Mouse (Mus musculus) heart, embryonic 13.5 days (tissue): Measurements from ENCODE around the gene Mrtfa. TPM values are rescaled to one million over a fixed set of nuclear protein-coding genes. Genes with fewer than 3 reads are reported as not detected.

Experiments used
- ATAC-seq: fragments of 200-750 bp; cut with Nextera tagmentation; 2 replicates; pipeline ENCODE4 v1.8.0; 2017; ENCODE audit warnings: moderate TSS enrichment; ENCODE audit not compliant: insufficient number of reproducible peaks, low FRiP score, low TSS enrichment; ENCODE audit errors: extremely low read depth
- H3K27ac ChIP-seq: fragments of 300-500 bp; sonication (generic); replicated peaks from 2 replicates; pipeline ENCODE4 v1.5.1; 2015; ENCODE audit warnings: moderate library complexity, mild to moderate bottlenecking, inconsistent platforms
- H3K27me3 ChIP-seq: fragments of 300-500 bp; sonication (generic); replicated peaks from 2 replicates; pipeline ENCODE4 v1.6.1; 2015; ENCODE audit warnings: mild to moderate bottlenecking, inconsistent platforms
- H3K36me3 ChIP-seq: fragments of 300-500 bp; sonication (generic); 2 replicates; pipeline ENCODE4 v1.6.1; 2015; ENCODE audit warnings: mild to moderate bottlenecking, inconsistent platforms
- H3K4me1 ChIP-seq: fragments of 300-500 bp; sonication (generic); 2 replicates; pipeline ENCODE4 v1.6.1; 2015; ENCODE audit warnings: inconsistent platforms
- H3K4me2 ChIP-seq: fragments of 300-500 bp; sonication (generic); 2 replicates; pipeline ENCODE4 v1.6.1; 2015; ENCODE audit warnings: inconsistent platforms, mild to moderate bottlenecking, moderate library complexity
- H3K4me3 ChIP-seq: fragments of 300-500 bp; sonication (generic); 2 replicates; pipeline ENCODE4 v1.5.1; 2015; ENCODE audit warnings: moderate library complexity, mild to moderate bottlenecking, inconsistent platforms
- H3K9ac ChIP-seq: fragments of 300-500 bp; sonication (generic); 2 replicates; pipeline ENCODE4 v1.6.1; 2015; ENCODE audit warnings: inconsistent platforms, mild to moderate bottlenecking, moderate library complexity
- H3K9me3 ChIP-seq: fragments of 300-500 bp; sonication (generic); 2 replicates; pipeline ENCODE4 v1.6.1; 2016; ENCODE audit warnings: inconsistent platforms
- WGBS: fragments of 180-500 bp; shearing (Covaris S2); methylation state at CpG from one replicate; pipeline ENCODE4 v1.1.7; 2015; ENCODE audit warnings: mixed read lengths; 5-methylcytosine and 5-hydroxymethylcytosine counted together
- polyA plus RNA-seq: library from polyadenylated mRNA; unstranded; fragments of >200 nt; fragmentation: Nextera tagmentation; extraction: Ambion mirVana; gene quantifications from 2 replicates; pipeline ENCODE4 v1.2.1, GENCODE M21; 2015

Gene Mrtfa
- polyA plus RNA-seq, 1 experiment from 2014 or later: 13.9 TPM

GRCm38 (mm10) chr15:81044446-81044845 lies 146.1 kb downstream of the Mrtfa start:
- Histone ChIP-seq H3K4me3 (no peak overlapping the region), H3K4me2 (no peak overlapping the region)
- 89% methylated on average over 9 of the region's 9 CpGs for WGBS

GRCm38 (mm10) chr15:81042276-81042931 lies 148.2 kb downstream of the Mrtfa start:
- WGBS: 50% methylated on average over 13 of the region's 13 CpGs
- Histone ChIP-seq H3K9me3 (no peaks in the 10 kb centered on the region), H3K27me3 (no peaks in the 10 kb centered on the region), H3K36me3 (peaks cover 10% of the 10 kb centered on the region), H3K9ac (no peak overlapping the region), H3K4me2 (no peak overlapping the region), H3K27ac (no peak overlapping the region), H3K4me3 (no peak overlapping the region), H3K4me1 (peaks cover 27% of the 10 kb centered on the region)
- no peak for ATAC-seq

More at GRCm38 (mm10) chr15:81044446-81044845, 146.1 kb downstream of the Mrtfa start:
- H3K9ac ChIP-seq: no peak overlapping the region
- H3K27me3 ChIP-seq: no peaks in the 10 kb centered on the region
- H3K36me3 ChIP-seq: peaks cover 10% of the 10 kb centered on the region
- no peak for ATAC-seq
- H3K9me3 ChIP-seq: no peaks in the 10 kb centered on the region
- H3K27ac ChIP-seq: no peak overlapping the region
- H3K4me1 ChIP-seq: peaks cover 31% of the 10 kb centered on the region

GRCm38 (mm10) chr15:81041767-81042166 lies 148.8 kb downstream of the Mrtfa start:
- Histone ChIP-seq H3K36me3 (peaks cover 10% of the 10 kb centered on the region), H3K27me3 (no peaks in the 10 kb centered on the region), H3K9me3 (no peaks in the 10 kb centered on the region), H3K4me3 (no peak overlapping the region), H3K4me1 (peaks cover 24% of the 10 kb centered on the region), H3K27ac (no peak overlapping the region), H3K4me2 (no peak overlapping the region), H3K9ac (no peak overlapping the region)
- WGBS: 26% methylated on average over 4 of the region's 4 CpGs
- ATAC-seq: no peak

- H3K4me2 ChIP-seq: no peak overlapping the region
- H3K4me3 ChIP-seq: no peak overlapping the region
- ATAC-seq: no peak
- no peak overlapping the region for H3K9ac ChIP-seq
- H3K36me3 ChIP-seq: no peaks in the 10 kb centered on the region
- peaks cover 49% of the 10 kb centered on the region for H3K4me1 ChIP-seq
- H3K27ac ChIP-seq: no peak overlapping the region
- H3K27me3 ChIP-seq: no peaks in the 10 kb centered on the region
- no peaks in the 10 kb centered on the region for H3K9me3 ChIP-seq
- WGBS: 83% methylated on average over 5 of the region's 5 CpGs
Observed at GRCm38 (mm10) chr15:81038419-81038818, 152.1 kb downstream of the Mrtfa start.

- H3K9me3 ChIP-seq: no peaks in the 10 kb centered on the region
- H3K27me3 ChIP-seq: no peaks in the 10 kb centered on the region; the same call in 1 of the 2 replicates
- no peak for ATAC-seq
- H3K4me1 ChIP-seq: peaks cover 41% of the 10 kb centered on the region
- H3K4me3 ChIP-seq: no peak overlapping the region
- WGBS: 46% methylated on average over 12 of the region's 12 CpGs
- no peak overlapping the region for H3K4me2 ChIP-seq
- H3K27ac ChIP-seq: peak overlapping the region; percentile 65
- H3K36me3 ChIP-seq: no peaks in the 10 kb centered on the region
- no peak overlapping the region for H3K9ac ChIP-seq
Observed at GRCm38 (mm10) chr15:81035417-81036162, 155.0 kb downstream of the Mrtfa start.

- Histone ChIP-seq H3K4me2 (no peak overlapping the region), H3K9me3 (no peaks in the 10 kb centered on the region), H3K9ac (no peak overlapping the region), H3K36me3 (no peaks in the 10 kb centered on the region), H3K4me1 (peaks cover 42% of the 10 kb centered on the region), H3K4me3 (no peak overlapping the region), H3K27ac (0 out of 2 replicates have a peak overlapping the region, but pooled peaks have one; percentile 65), H3K27me3 (no peaks in the 10 kb centered on the region; the same call in 1 of the 2 replicates)
- WGBS: 49% methylated on average over 6 of the region's 6 CpGs
- no peak for ATAC-seq
Observed at GRCm38 (mm10) chr15:81034119-81034518, 156.4 kb downstream of the Mrtfa start.

GRCm38 (mm10) chr15:81032941-81033629 lies 157.5 kb downstream of the Mrtfa start:
- H3K9ac ChIP-seq: no peak overlapping the region
- 39% methylated on average over 9 of the region's 9 CpGs for WGBS
- peaks cover 43% of the 10 kb centered on the region for H3K4me1 ChIP-seq
- no peaks in the 10 kb centered on the region for H3K9me3 ChIP-seq
- no peak overlapping the region for H3K4me3 ChIP-seq
- no peaks in the 10 kb centered on the region for H3K36me3 ChIP-seq
- ATAC-seq: no peak
- H3K27me3 ChIP-seq: no peaks in the 10 kb centered on the region; the same call in 1 of the 2 replicates
- peak overlapping the region; percentile 28; the same call in 1 of the 2 replicates for H3K27ac ChIP-seq
- H3K4me2 ChIP-seq: no peak overlapping the region

GRCm38 (mm10) chr15:81031611-81032010 lies 158.9 kb downstream of the Mrtfa start:
- peaks cover 58% of the 10 kb centered on the region for H3K4me1 ChIP-seq
- no peaks in the 10 kb centered on the region for H3K36me3 ChIP-seq
- no peak overlapping the region for H3K4me2 ChIP-seq
- no peak for ATAC-seq
- H3K4me3 ChIP-seq: no peak overlapping the region
- no peak overlapping the region for H3K27ac ChIP-seq
- no peaks in the 10 kb centered on the region; the same call in 1 of the 2 replicates for H3K27me3 ChIP-seq
- H3K9me3 ChIP-seq: no peaks in the 10 kb centered on the region
- WGBS: 73% methylated on average over 4 of the region's 4 CpGs
- H3K9ac ChIP-seq: no peak overlapping the region

GRCm38 (mm10) chr15:81030891-81031425 lies 159.6 kb downstream of the Mrtfa start:
- no peak for ATAC-seq
- Histone ChIP-seq H3K4me3 (no peak overlapping the region), H3K9me3 (no peaks in the 10 kb centered on the region), H3K36me3 (no peaks in the 10 kb centered on the region), H3K4me1 (peaks cover 61% of the 10 kb centered on the region), H3K9ac (no peak overlapping the region), H3K27me3 (no peaks in the 10 kb centered on the region; the same call in 1 of the 2 replicates), H3K27ac (no peak overlapping the region), H3K4me2 (no peak overlapping the region)
- WGBS: 66% methylated on average over 10 of the region's 10 CpGs

GRCm38 (mm10) chr15:81027378-81028173 lies 163.0 kb downstream of the Mrtfa start:
- H3K4me1 ChIP-seq: peaks cover 30% of the 10 kb centered on the region
- H3K9ac ChIP-seq: no peak overlapping the region; the same call in none of the 2 replicates
- H3K27me3 ChIP-seq: no peaks in the 10 kb centered on the region; the same call in 1 of the 2 replicates
- ATAC-seq: peak; percentile 55; the same call in 1 of the 2 replicates
- no peaks in the 10 kb centered on the region for H3K9me3 ChIP-seq
- 11% methylated on average over 8 of the region's 8 CpGs for WGBS
- peak overlapping the region; percentile 29; the same call in 1 of the 2 replicates for H3K4me2 ChIP-seq
- peak overlapping the region; percentile 21 for H3K27ac ChIP-seq
- no peak overlapping the region for H3K4me3 ChIP-seq
- H3K36me3 ChIP-seq: peaks cover 4% of the 10 kb centered on the region; the same call in 1 of the 2 replicates
